Mouse (Mus musculus) small intestine, adult 2 months (tissue): Measurements from ENCODE around the gene 5730480H06Rik.

Experiments used
- CTCF ChIP-seq: fragments of 200-500 bp; IDR thresholded peaks from 2 replicates; pipeline ENCODE4 v1.5.1; 2012; ENCODE audit warnings: low read depth, mild to moderate bottlenecking, control low read depth, inconsistent platforms, low read length, moderate library complexity, mixed read lengths; ENCODE audit not compliant: insufficient replicate concordance, insufficient read length; ENCODE audit errors: extremely low read depth
- POLR2A ChIP-seq: fragments of 200-500 bp; IDR thresholded peaks from 2 replicates; pipeline ENCODE4 v1.6.1; 2012; ENCODE audit warnings: low read depth, mild to moderate bottlenecking, control low read depth, inconsistent platforms, low read length, moderate library complexity

- TF ChIP-seq CTCF (no peak), POLR2A (no peak)
These were observed 121.1 kb downstream of the 5730480H06Rik start for GRCm38 (mm10) chr5:48448888-48449287.
